In the genomic region with DNA sequence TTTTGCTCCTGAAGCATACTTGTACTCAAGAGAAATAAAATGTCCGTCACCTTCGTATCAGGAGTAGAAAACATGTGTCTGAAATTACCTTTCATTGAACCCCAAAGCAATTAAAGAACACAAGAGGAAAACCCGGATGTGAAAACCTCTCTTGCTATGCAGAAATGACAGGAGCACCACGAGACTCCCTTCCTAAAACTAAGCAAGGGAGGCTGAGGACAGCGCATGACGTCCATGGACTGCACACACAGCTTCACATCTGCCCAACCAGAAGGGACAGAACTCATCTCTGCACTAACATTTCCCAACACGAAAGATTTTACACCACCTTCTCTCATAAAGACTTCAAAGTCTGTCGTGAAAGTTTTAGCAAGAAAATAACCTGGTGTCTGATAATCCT, we compare ENCODE assay signal across 21 mouse cellular contexts.
A peak's percentile ranks its signal among the peaks of the same experiment; 100 is the strongest.
DNase-seq lines count a peak whose midpoint lies in the region; ATAC-seq lines count a peak whose summit lies in the region.
"Had no signal": no experiment of that assay in that cellular context is flagged by ENCODE, and none has a peak within 500 bp of the region (broad histone marks: within the 10 kb centered on the region; RNA-seq: fewer than 3 reads in every experiment).

No protein-coding gene starts in this region.

- H3K27me3 ChIP-seq in megakaryocyte, embryonic 14.5 days (replicated peaks), result no peaks in the 10 kb centered on the region
- H3K27me3 ChIP-seq in midbrain, embryonic 12.5 days, result no peaks in the 10 kb centered on the region
- H3K27me3 ChIP-seq in midbrain, embryonic 10.5 days (ENCODE audit: low read depth, poor library complexity, severe bottlenecking), result no peaks in the 10 kb centered on the region
- H3K27me3 ChIP-seq: CH12.LX, Patski had no signal

- H3K27ac ChIP-seq in midbrain, embryonic 12.5 days (replicated peaks), result peak overlapping the region; percentile 20; the same call in 1 of the 2 replicates
- H3K27ac ChIP-seq in midbrain, embryonic 10.5 days (replicated peaks), result no peak overlapping the region

- no peaks in the 10 kb centered on the region for H3K9me3 ChIP-seq in megakaryocyte, embryonic 14.5 days
- H3K9me3 ChIP-seq in midbrain, embryonic 12.5 days, result no peaks in the 10 kb centered on the region
- H3K9me3 ChIP-seq in midbrain, embryonic 10.5 days (replicated peaks), result no peaks in the 10 kb centered on the region
- H3K9me3 ChIP-seq: G1E had no signal

- intact Hi-C loops in heart, postnatal 10 days (cut with DNase I), result no loop called here

- DNase-seq in heart, adult 11 months, result peak; percentile 92
- DNase-seq in heart, postnatal 10 days, result no peak
- DNase-seq in midbrain, embryonic 10.5 days (ENCODE audit: low spot score), result no peak
- DNase-seq: adrenal gland, adult 2 months; adrenal gland, adult 8-10 months; adrenal gland, postnatal 10 days; adrenal gland, postnatal 14 days; adrenal gland, postnatal 25 days; adrenal gland, postnatal 36 days; B cell, adult 2 months; cerebellum, adult 11 months; cerebellum, adult 11-12 months; cerebellum, adult 18-20 months had no signal

- 84% methylated on average over 8 of the region's 8 CpGs for WGBS in midbrain, embryonic 12.5 days
- 87% methylated on average over 8 of the region's 8 CpGs for WGBS in midbrain, embryonic 10.5 days

- peaks cover 54% of the 10 kb centered on the region for H3K4me1 ChIP-seq in megakaryocyte, embryonic 14.5 days
- peaks cover 18% of the 10 kb centered on the region; the same call in 1 of the 2 replicates for H3K4me1 ChIP-seq in midbrain, embryonic 12.5 days
- peaks cover 38% of the 10 kb centered on the region for H3K4me1 ChIP-seq in midbrain, embryonic 10.5 days

- peaks cover 89% of the 10 kb centered on the region for H3K36me3 ChIP-seq in megakaryocyte, embryonic 14.5 days (replicated peaks; ENCODE audit: low read length)
- H3K36me3 ChIP-seq in midbrain, embryonic 12.5 days, result peaks cover 15% of the 10 kb centered on the region
- peaks cover 20% of the 10 kb centered on the region for H3K36me3 ChIP-seq in midbrain, embryonic 10.5 days

- no peak overlapping the region for H3K9ac ChIP-seq in midbrain, embryonic 12.5 days (replicated peaks)

- peak overlapping the region; percentile 53 for H3K4me3 ChIP-seq in megakaryocyte, embryonic 14.5 days (replicated peaks)
- no peak overlapping the region for H3K4me3 ChIP-seq in midbrain, embryonic 12.5 days
- H3K4me3 ChIP-seq in midbrain, embryonic 10.5 days, result no peak overlapping the region

- ATAC-seq in megakaryocyte, adult 5-6 weeks (ENCODE audit: poor library complexity, severe bottlenecking), result no peak
- no peak for ATAC-seq in midbrain, embryonic 12.5 days (ENCODE audit: low FRiP score, low read depth)
- ATAC-seq: activated CD4-positive, CD25-positive, alpha-beta regulatory T cell, adult 4 months; CD4-positive, CD25-positive, alpha-beta regulatory T cell, adult 4 months; Patski had no signal

- H3K4me2 ChIP-seq in midbrain, embryonic 12.5 days (replicated peaks), result no peak overlapping the region
